Mouse (Mus musculus) E14TG2a.4 (cell line): ENCODE measurements around the gene C130050O18Rik.

Experiments used
- CTCF ChIP-seq: conservative IDR thresholded peaks from 2 replicates; pipeline ENCODE4 v1.5.1; 2014; ENCODE audit warnings: low read length
- POU5F1 ChIP-seq: IDR thresholded peaks from 2 replicates; pipeline ENCODE4 v1.6.1; 2014; ENCODE audit warnings: low read length, borderline replicate concordance

DNA sequence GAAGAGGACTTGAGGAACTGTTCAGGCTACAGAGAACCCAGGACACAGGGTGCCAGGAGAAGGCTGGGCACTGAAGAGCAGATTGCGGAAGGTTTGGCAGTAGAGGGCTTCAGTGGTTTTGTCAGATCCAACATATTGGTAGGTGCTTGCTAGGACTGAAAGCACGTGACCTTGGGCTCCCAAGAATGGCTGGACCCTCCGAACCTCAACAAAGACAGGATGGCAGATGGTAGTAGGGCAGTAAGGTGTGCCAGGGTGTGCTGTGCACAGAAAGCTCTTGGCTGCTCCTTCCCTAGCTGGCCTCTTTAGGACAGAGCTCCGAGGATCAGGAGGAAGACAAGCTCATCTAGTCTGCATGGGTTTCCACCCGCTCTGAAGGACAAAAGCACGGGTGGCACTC is 6.0 kb downstream of the C130050O18Rik start:
- TF ChIP-seq CTCF: no peak
- TF ChIP-seq POU5F1: no peak
